Comparison of ENCODE assay signal across 17 mouse cellular contexts in genomic region chr19:59248553-59249286, GRCm38 (mm10). TPM values are rescaled to one million over a fixed set of nuclear protein-coding genes. Genes with fewer than 3 reads are reported as not detected.
A peak's percentile ranks its signal among the peaks of the same experiment; 100 is the strongest.
DNase-seq lines count a peak whose midpoint lies in the region; ATAC-seq and TF ChIP-seq lines count a peak whose summit lies in the region.
"Had no signal": no experiment of that assay in that cellular context is flagged by ENCODE, and none has a peak within 500 bp of the region (broad histone marks: within the 10 kb centered on the region; RNA-seq: fewer than 3 reads in every experiment).

No protein-coding gene starts in this region.

- H3K36me3 ChIP-seq in intestine, postnatal 0 days (ENCODE audit: control insufficient read depth, insufficient read depth), result no peaks in the 10 kb centered on the region
- H3K36me3 ChIP-seq in intestine, embryonic 16.5 days (ENCODE audit: control insufficient read depth, insufficient read depth, low read length), result no peaks in the 10 kb centered on the region
- H3K36me3 ChIP-seq in MEL (ENCODE audit: control insufficient read depth in 1 of 2, insufficient read depth in 2 of 2, low read length in 2 of 2), result peaks cover 0 to 12% of the 10 kb centered on the region in 2 experiments; a peak in 2 of 4 replicates
- H3K36me3 ChIP-seq in stomach, postnatal 0 days (ENCODE audit: control insufficient read depth, insufficient read depth, low read length), result no peaks in the 10 kb centered on the region
- H3K36me3 ChIP-seq: limb, embryonic 15.5 days; midbrain, embryonic 13.5 days had no signal

- no peaks in the 10 kb centered on the region for H3K4me1 ChIP-seq in intestine, postnatal 0 days (replicated peaks; ENCODE audit: control insufficient read depth, insufficient read depth, low read length)
- no peaks in the 10 kb centered on the region for H3K4me1 ChIP-seq in intestine, embryonic 16.5 days (ENCODE audit: control insufficient read depth, insufficient read depth, low read length)
- peaks cover 9 to 13% of the 10 kb centered on the region in 2 experiments for H3K4me1 ChIP-seq in MEL (ENCODE audit: control insufficient read depth in 1 of 2, insufficient read depth in 2 of 2, low read length in 2 of 2)
- no peaks in the 10 kb centered on the region for H3K4me1 ChIP-seq in stomach, postnatal 0 days (replicated peaks; ENCODE audit: control insufficient read depth, insufficient read depth)
- H3K4me1 ChIP-seq: limb, embryonic 15.5 days; midbrain, embryonic 13.5 days had no signal

- no peak for ATAC-seq in intestine, postnatal 0 days
- ATAC-seq in intestine, embryonic 16.5 days, result no peak
- no peak for ATAC-seq in stomach, postnatal 0 days (ENCODE audit: low FRiP score, low TSS enrichment)
- ATAC-seq: forebrain, embryonic 13.5 days; midbrain, embryonic 13.5 days had no signal

- no peak overlapping the region for H3K9ac ChIP-seq in intestine, postnatal 0 days (ENCODE audit: low read depth, low read length)
- no peak overlapping the region for H3K9ac ChIP-seq in intestine, embryonic 16.5 days (ENCODE audit: low read depth, low read length)
- H3K9ac ChIP-seq in MEL (ENCODE audit: control insufficient read depth, low read depth, low read length, poor library complexity, severe bottlenecking), result no peak overlapping the region
- no peak overlapping the region for H3K9ac ChIP-seq in stomach, postnatal 0 days (ENCODE audit: low read length)
- H3K9ac ChIP-seq: forebrain, embryonic 13.5 days; limb, embryonic 15.5 days; midbrain, embryonic 13.5 days had no signal

- DNase-seq in MEL (ENCODE audit: low read depth, low spot score) (peak; percentile 40), liver (peak; percentile 25)
- DNase-seq in stomach, postnatal 0 days (ENCODE audit: low spot score), result no peak
- DNase-seq in heart, adult 11 months, result no peak
- DNase-seq in right cerebral cortex, postnatal 10 days (ENCODE audit: low spot score in 2 of 2), result no peak
- DNase-seq in spleen, postnatal 10 days (ENCODE audit: low spot score in 2 of 2), result no peak
- DNase-seq: gastrocnemius, postnatal 14 days; heart, postnatal 10 days; kidney, adult 8-10 months; layer of hippocampus, postnatal 36 days had no signal

- H3K27ac ChIP-seq in intestine, postnatal 0 days (ENCODE audit: low read depth, low read length), result no peak overlapping the region
- no peak overlapping the region for H3K27ac ChIP-seq in intestine, embryonic 16.5 days (ENCODE audit: low read length)
- H3K27ac ChIP-seq in MEL (ENCODE audit: control insufficient read depth, low read depth, low read length), result peak overlapping the region; percentile 2; the same call in 1 of the 2 replicates
- no peak overlapping the region for H3K27ac ChIP-seq in stomach, postnatal 0 days (replicated peaks)
- H3K27ac ChIP-seq: forebrain, embryonic 13.5 days; limb, embryonic 15.5 days; midbrain, embryonic 13.5 days had no signal

- TF ChIP-seq POLR2A in MEL (IDR thresholded peaks at IDR 0.05; ENCODE audit: control insufficient read depth in 1 of 2, insufficient read depth in 1 of 2, low read depth in 1 of 2, low read length in 2 of 2, poor library complexity in 1 of 2), result no peak

- H3K27me3 ChIP-seq in intestine, postnatal 0 days (replicated peaks; ENCODE audit: control insufficient read depth, insufficient read depth, low read length), result no peaks in the 10 kb centered on the region
- H3K27me3 ChIP-seq in intestine, embryonic 16.5 days (replicated peaks; ENCODE audit: control insufficient read depth, insufficient read depth, low read length), result no peaks in the 10 kb centered on the region
- no peaks in the 10 kb centered on the region for H3K27me3 ChIP-seq in MEL (ENCODE audit: control insufficient read depth in 1 of 2, insufficient read depth in 2 of 2, low read length in 2 of 2)
- no peaks in the 10 kb centered on the region for H3K27me3 ChIP-seq in stomach, postnatal 0 days (ENCODE audit: control insufficient read depth, insufficient read depth, low read length)
- H3K27me3 ChIP-seq: forebrain, embryonic 13.5 days; limb, embryonic 15.5 days had no signal

- no peak overlapping the region for H3K4me3 ChIP-seq in intestine, postnatal 0 days (ENCODE audit: low read depth, low read length)
- H3K4me3 ChIP-seq in intestine, embryonic 16.5 days (ENCODE audit: low read length), result no peak overlapping the region
- H3K4me3 ChIP-seq in MEL (ENCODE audit: control insufficient read depth in 1 of 2, insufficient read depth in 1 of 2, low read depth in 2 of 2, low read length in 2 of 2), result no peak overlapping the region
- no peak overlapping the region for H3K4me3 ChIP-seq in stomach, postnatal 0 days (ENCODE audit: low read depth, low read length)
- H3K4me3 ChIP-seq: forebrain, embryonic 13.5 days; limb, embryonic 15.5 days; midbrain, embryonic 13.5 days had no signal

- no peak overlapping the region for H3K4me2 ChIP-seq in intestine, postnatal 0 days (replicated peaks; ENCODE audit: low read depth)
- H3K4me2 ChIP-seq in intestine, embryonic 16.5 days (ENCODE audit: low read depth, low read length), result no peak overlapping the region
- H3K4me2 ChIP-seq in stomach, postnatal 0 days (replicated peaks; ENCODE audit: low read depth), result no peak overlapping the region
- H3K4me2 ChIP-seq: forebrain, embryonic 13.5 days; limb, embryonic 15.5 days; midbrain, embryonic 13.5 days had no signal

- WGBS in intestine, postnatal 0 days, result 71% methylated on average over 11 of the region's 11 CpGs
- WGBS in intestine, embryonic 16.5 days, result 75% methylated on average over 11 of the region's 11 CpGs
- WGBS in stomach, postnatal 0 days, result 69% methylated on average over 11 of the region's 11 CpGs

- peak; percentile 43 for TF ChIP-seq CTCF in intestine, postnatal 0 days (IDR thresholded peaks at IDR 0.05; ENCODE audit: low read depth)
- no peak for TF ChIP-seq CTCF in MEL (IDR thresholded peaks at IDR 0.05 in 2 of 3, conservative IDR thresholded peaks at IDR 0.05 in 1 of 3; ENCODE audit: control insufficient read depth in 1 of 3, insufficient read depth in 1 of 3, low read depth in 2 of 3, low read length in 3 of 3, poor library complexity in 1 of 3, severe bottlenecking in 1 of 3)
- TF ChIP-seq CTCF in stomach, postnatal 0 days (IDR thresholded peaks at IDR 0.05; ENCODE audit: low read depth), result peak; percentile 30; the same call in 1 of the 2 replicates

- TF ChIP-seq EP300 in MEL (IDR thresholded peaks at IDR 0.05; ENCODE audit: low read depth in 1 of 2, low read length in 2 of 2), result peak; percentile 11 to 51; a peak in 1 of 4 replicates
- no peak for TF ChIP-seq EP300 in stomach, postnatal 0 days (optimal IDR thresholded peaks at IDR 0.05)

- no peaks in the 10 kb centered on the region for H3K79me2 ChIP-seq in MEL (ENCODE audit: control insufficient read depth, insufficient read depth, low read length, poor library complexity)

- H3K9me3 ChIP-seq in intestine, postnatal 0 days (ENCODE audit: control insufficient read depth), result no peaks in the 10 kb centered on the region
- no peaks in the 10 kb centered on the region for H3K9me3 ChIP-seq in intestine, embryonic 16.5 days (ENCODE audit: control insufficient read depth, low read length)
- no peaks in the 10 kb centered on the region for H3K9me3 ChIP-seq in MEL (replicated peaks; ENCODE audit: insufficient read depth, low read length)
- H3K9me3 ChIP-seq in stomach, postnatal 0 days (ENCODE audit: control insufficient read depth, low read length), result no peaks in the 10 kb centered on the region
- H3K9me3 ChIP-seq: forebrain, embryonic 13.5 days; limb, embryonic 15.5 days; midbrain, embryonic 13.5 days had no signal

- no peak for TF ChIP-seq RAD21 in MEL (IDR thresholded peaks at IDR 0.05; ENCODE audit: low read depth, low read length)

TF ChIP-seq in MEL, 35 proteins besides CTCF, POLR2A, EP300 and RAD21:
- TF ChIP-seq HCFC1 (IDR thresholded peaks at IDR 0.05; ENCODE audit: low read depth, low read length), result peak; percentile 51; the same call in 1 of the 2 replicates
- peak; percentile 24; the same call in 1 of the 2 replicates for TF ChIP-seq TCF12 (IDR thresholded peaks at IDR 0.05; ENCODE audit: low read depth, low read length)
- no peak for TF ChIP-seq ZKSCAN1 (IDR thresholded peaks at IDR 0.05; ENCODE audit: low read depth, low read length)
- TF ChIP-seq MYC (IDR thresholded peaks at IDR 0.05; ENCODE audit: low read depth, low read length), result no peak
- TF ChIP-seq GATA1 (IDR thresholded peaks at IDR 0.05; ENCODE audit: low read depth, low read length), result peak; percentile 71
- 0 out of 2 replicates have a peak, but pooled peaks have one; percentile 20 for TF ChIP-seq ETS1 (IDR thresholded peaks at IDR 0.05; ENCODE audit: low read depth, low read length)

RNA-seq across cellular contexts. Expression of gene Slc18a2, which starts 12.0 kb away (rescaled TPM):
- polyA plus RNA-seq in intestine, postnatal 0 days (2015; fragmentation: Nextera tagmentation; extraction: Ambion mirVana), result 3.3 and 4.3 TPM in 2 replicates
- polyA plus RNA-seq in intestine, embryonic 16.5 days (2015; fragmentation: Nextera tagmentation; extraction: Ambion mirVana), result 7.5 and 7.9 TPM in 2 replicates
- total RNA-seq in MEL (2012; rRNA removed), result 1.0 and 1.5 TPM in 2 replicates
- 1 to 10 TPM in 1 of 2 experiments, not detected in 1; 4.2 TPM for polyA plus RNA-seq in MEL (2012; ENCODE audit: insufficient read depth in 1 of 2, insufficient read length in 2 of 2, low read depth in 1 of 2, low replicate concordance in 2 of 2, missing spikeins in 1 of 2)
- 4.6 and 5.1 TPM in 2 replicates for polyA plus RNA-seq in stomach, postnatal 0 days (2015; fragmentation: Nextera tagmentation; extraction: Ambion mirVana)

RNA-seq across cellular contexts. Expression of gene Kcnk18, which starts 29.7 kb away (rescaled TPM):
- polyA plus RNA-seq in intestine, postnatal 0 days (2015; fragmentation: Nextera tagmentation; extraction: Ambion mirVana), result not detected in 2 replicates
- not detected in 2 replicates for polyA plus RNA-seq in intestine, embryonic 16.5 days (2015; fragmentation: Nextera tagmentation; extraction: Ambion mirVana)
- total RNA-seq in MEL (2012; rRNA removed), result not detected in 2 replicates
- not detected for polyA plus RNA-seq in MEL (2012; ENCODE audit: insufficient read depth in 1 of 2, insufficient read length in 2 of 2, low read depth in 1 of 2, low replicate concordance in 2 of 2, missing spikeins in 1 of 2)
- polyA plus RNA-seq in stomach, postnatal 0 days (2015; fragmentation: Nextera tagmentation; extraction: Ambion mirVana), result 0.04 TPM in 1 of 2 replicates, not detected in the other
- total RNA-seq: gastrocnemius, postnatal 14 days; heart, postnatal 10 days; layer of hippocampus, postnatal 36 days had no signal
- polyA plus RNA-seq: embryonic facial prominence, embryonic 11.5 days; forebrain, embryonic 13.5 days; limb, embryonic 15.5 days; midbrain, embryonic 13.5 days; neural tube, embryonic 14.5 days had no signal

Comparison
In these comparisons a context has a peak if more than half of its experiments do, and no peak if none do; other contexts are left out.
1. CTCF ChIP-seq: peak in intestine, postnatal 0 days (single experiment) and stomach, postnatal 0 days (single experiment); none in MEL (0 of 3).
2. DNase-seq: peak in MEL (single experiment) and liver (single experiment); none in stomach, postnatal 0 days (single experiment), heart, adult 11 months (single experiment), right cerebral cortex, postnatal 10 days (0 of 2) and spleen, postnatal 10 days (0 of 2).